Mouse (Mus musculus) cerebellum, postnatal 10 days (tissue): Measurements from ENCODE around the gene 1700009N14Rik.

Source experiments
- DNase-seq, 2 experiments: peaks; one replicate each; pipeline ENCODE4 v3.0.0; 2021; ENCODE audit warnings: mixed read lengths in 2 of 2

The 1700009N14Rik gene

DNA sequence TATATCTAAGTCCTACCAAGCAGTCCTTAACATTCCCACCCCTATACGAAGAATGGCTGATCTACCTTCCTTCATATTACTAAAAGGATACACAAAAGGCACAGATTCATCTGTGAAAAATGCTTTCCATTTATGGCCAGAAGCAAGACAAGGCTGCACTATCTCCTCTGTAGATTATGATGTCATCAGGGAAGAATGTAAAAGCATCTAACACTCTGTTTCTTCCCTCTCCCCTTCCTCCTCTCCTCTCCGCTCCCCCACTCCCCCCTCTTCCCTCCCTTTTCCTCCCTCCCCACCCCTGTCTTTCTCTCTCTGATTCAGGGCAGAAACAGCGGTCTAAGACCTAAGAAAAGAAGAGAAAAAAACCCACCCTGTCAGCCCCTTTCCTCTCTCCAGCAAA, at the start of gene 1700009N14Rik:
Gene 1700009N14Rik (plus strand): TSS at position 227 of the 400 bp plus-strand sequence.
- DNase-seq: no peak

GRCm38 (mm10) chr4:39437870-39438367, 12.2 kb upstream of the 1700009N14Rik start:
- DNase-seq: no peak

- no peak for DNase-seq
These were observed 24.2 kb downstream of the 1700009N14Rik start for GRCm38 (mm10) chr4:39474291-39474690.

DNA sequence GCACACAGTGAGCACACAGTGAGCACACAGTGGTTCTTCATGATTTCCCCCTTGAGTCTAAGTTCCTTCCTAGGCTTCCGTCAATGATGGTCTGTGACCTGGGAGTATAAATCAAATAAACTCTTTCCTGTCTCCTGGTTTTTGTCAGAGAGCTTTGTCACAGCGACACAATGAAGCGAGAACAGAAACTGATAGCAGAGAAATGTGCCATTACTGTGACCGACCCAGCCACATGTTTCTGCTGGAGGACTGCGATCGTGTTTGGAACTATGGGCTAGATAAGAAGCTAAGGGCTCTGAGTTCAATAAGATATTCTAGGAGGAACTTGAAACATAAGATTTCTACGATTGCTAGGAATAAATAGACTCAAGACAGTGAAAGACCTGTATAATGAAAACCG, 36.3 kb downstream of the 1700009N14Rik start:
- DNase-seq: no peak

- no peak for DNase-seq
These were observed 43.5 kb downstream of the 1700009N14Rik start for GRCm38 (mm10) chr4:39493596-39493995.

DNA sequence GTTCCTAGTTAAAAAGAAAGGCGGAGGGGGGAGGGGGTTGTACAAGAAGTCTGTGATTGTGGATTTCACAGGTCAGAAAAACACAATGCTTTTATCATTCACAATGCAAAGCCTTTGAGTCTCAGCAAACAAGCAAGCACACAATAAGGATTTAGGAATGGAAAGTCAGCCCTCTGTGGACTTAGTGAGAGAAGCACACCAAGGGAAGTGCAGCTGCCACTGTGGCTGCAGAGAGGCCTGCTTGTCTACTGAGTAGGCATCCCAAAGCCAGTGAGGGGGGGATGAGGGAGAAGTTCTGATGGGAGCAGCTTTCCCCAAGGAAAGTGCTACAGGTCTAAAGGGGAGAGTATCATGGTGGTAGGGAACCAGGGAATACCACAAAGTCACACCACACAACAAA, 45.8 kb downstream of the 1700009N14Rik start:
- DNase-seq: no peak
